Mouse (Mus musculus) testis, postnatal 14 days (tissue): Measurements from ENCODE around the gene Mdh1.

Experiments
- DNase-seq: peaks from one replicate; pipeline ENCODE4 v3.0.0; 2021; ENCODE audit warnings: low spot score

The Mdh1 gene

DNA sequence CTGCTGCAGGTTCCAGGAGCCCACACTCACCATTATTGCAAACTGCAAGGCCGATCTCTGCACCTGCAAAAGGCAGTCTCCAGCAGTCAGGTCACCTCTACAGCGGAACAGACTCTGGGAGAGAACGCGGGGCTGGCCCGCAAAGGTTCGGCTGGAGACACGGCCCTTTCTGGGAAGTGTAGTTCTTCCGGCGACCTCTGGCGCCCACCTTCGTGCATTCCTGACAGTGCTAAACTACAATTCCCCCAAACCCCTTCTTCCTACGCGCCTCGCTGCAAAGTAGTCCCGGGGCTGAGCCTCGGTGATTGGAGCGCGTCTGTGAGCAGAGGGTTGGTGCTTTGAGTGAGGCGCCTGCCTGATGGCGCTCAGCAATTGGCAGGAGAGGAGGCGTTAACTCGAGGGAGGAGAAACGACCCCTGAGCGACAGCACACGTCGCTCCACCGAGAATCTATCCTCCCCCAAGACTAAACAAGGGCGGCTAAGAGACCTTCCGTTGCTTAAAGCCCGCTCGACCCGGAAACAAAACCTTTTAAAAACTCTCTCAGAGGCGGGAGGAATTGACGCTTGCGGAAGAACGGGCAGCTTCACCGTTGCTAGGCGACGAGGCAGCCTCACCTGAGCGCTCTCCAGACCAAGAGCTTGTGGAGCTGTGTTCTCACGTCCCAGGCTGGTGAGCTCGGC, at the start of gene Mdh1, which contains the start of gene Wdpcp:
Mdh1 (minus strand) TSS at position 668 of the 682 bp plus-strand sequence.
Wdpcp (plus strand) TSS at position 536 of the 682 bp plus-strand sequence.
- peak; percentile 94 for DNase-seq

DNA sequence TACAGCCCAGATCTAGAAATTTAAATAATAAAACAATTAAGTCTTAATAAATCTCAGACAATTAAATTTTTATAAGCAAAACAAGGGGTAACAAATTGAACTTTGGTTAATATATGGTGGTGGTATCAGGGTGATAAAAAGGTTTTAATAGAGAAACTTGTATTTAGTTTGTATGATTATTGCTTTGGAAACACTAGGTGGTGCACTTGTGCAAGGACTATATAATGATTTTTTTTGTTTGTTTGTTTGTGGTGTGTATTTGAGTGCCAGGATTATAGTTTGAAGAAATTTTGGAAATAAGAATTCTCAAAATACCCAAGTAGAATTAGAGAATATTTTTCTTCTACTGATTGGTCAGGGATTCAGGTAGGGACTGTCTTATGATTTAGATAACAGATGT, 43.7 kb upstream of the Mdh1 start:
- no peak for DNase-seq

- DNase-seq = no peak
Measured at GRCm38 (mm10) chr11:21602497-21602896, 30.3 kb upstream of the Mdh1 start.

DNA sequence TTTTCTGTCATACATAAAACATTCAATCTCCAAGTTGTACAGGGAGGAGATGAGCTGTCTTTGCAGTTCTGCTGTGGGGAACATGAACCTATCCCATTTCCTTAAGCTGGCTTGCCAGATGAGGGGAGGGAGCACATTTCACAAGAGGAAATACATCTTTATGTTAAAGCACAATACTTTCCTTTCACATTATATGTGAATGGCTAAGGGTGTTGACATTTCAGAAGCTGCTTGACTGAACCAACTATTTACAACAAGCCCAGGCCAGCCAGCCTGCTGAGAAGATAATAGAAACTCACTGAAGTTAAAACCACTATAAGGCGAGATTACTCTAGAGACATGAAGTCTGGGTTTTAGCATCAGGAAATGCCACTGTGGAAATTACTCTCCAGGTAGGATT, 11.1 kb upstream of the Mdh1 start:
- DNase-seq = no peak

- no peak for DNase-seq
Measured at GRCm38 (mm10) chr11:21581472-21581871, 9.3 kb upstream of the Mdh1 start.

DNA sequence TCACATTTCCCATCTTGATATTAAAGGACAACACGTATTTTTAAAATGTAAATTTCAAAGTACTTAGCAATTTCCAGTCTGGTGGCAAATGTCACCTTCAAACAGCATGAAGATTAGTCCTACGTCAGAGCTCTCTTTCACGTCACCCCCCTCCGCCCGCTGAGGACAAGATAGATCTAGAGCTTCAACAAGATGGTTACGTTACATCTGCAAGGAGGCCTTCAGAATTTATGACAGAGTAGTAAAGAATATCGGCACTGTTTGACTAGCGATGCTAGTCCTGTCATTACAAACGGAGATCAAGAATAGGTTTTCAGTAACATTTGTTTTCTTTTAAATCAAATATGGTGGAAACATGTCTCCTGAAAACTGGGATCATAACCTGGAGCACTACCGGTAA, 1.2 kb downstream of the Mdh1 start:
- no peak for DNase-seq

- no peak for DNase-seq
Measured at GRCm38 (mm10) chr11:21570109-21570474, 2.1 kb downstream of the Mdh1 start.

DNA sequence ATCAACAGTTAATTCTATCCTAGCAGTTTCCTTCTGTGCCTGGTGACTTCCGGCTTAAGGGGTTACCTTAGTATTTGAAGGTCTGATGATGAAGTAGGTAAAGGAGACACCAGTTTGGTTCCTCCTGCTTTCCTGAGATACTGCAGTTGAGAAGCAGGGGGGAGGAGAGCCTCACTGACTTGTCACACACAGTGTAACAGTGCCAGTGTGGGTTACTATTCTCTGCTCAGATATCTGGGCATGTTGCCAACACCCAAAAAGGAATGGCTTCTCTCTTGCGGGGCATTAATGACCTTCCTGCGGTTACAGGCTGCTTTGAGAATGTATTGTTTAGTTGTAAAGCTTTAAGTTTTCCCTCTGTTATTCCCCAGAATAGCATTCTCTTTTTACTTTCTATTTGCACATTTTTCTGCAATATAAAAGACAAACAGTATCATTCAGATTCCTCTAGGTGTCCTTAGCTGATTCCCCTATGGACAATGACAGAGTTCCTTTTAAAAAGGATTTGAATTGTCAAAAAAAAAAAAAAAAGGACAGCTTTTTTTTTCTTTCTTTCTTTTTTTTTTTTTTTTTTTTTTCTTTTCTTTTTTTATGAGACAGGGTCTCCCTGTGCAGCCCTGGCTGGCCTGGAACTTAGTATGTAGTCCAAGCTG, 2.6 kb downstream of the Mdh1 start:
- peak; percentile 59 for DNase-seq

DNA sequence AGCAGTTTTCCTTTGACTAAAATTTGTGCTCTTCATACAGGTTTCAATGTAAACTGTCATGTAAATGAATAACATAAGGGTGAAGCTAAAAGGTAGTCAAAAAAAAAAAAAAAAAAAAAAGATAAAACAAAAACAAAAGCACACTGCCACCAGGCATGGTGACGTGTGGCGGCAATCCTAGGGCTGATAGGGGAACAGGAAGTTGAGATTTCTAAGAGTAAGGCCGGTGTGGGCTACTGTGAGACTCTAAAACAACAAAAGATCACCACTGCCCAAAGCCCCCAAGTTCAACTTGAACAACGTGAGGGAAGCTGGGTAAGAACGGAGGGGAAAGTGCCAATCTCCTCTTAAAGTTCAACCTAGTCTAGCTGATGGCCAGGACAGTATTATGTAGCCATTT, 3.2 kb downstream of the Mdh1 start:
- no peak for DNase-seq

DNA sequence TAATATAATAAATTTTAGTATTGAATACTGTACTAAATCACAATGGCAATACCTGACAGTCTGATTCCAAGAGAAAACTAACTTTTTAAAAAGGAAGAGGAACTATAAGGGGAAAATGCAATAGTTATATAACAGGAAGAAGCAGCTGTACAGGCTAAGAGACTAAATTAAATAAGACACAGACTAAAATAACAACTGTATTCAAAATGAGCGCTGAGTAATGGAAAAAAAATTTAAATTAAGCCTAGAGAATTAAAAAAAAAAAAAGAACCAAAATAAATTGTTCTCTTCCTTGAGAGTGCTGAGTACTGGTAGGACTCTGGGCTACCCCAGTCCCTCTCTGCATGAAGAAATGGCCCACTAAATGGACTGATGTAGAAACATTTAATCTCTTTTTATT, 4.4 kb downstream of the Mdh1 start:
- no peak for DNase-seq

DNA sequence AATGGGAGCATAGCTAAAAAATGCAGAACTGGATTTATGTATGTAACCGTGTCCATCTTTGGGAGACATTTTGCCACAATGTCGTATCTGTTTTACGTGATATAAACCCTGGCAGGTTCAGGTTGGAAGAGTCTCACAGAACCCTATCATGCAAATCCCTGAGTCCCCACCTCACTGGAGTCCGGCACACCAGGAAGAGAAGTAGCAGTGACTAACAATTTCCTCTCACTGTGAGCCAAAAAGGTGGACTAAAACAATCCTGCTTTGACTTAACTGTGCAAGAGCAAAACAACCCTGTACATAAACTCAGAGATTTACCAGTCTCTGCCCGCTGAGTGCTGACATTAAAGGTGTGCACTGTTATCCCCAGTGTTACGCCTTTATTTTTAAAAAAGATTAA, 5.2 kb downstream of the Mdh1 start:
- DNase-seq = no peak

DNA sequence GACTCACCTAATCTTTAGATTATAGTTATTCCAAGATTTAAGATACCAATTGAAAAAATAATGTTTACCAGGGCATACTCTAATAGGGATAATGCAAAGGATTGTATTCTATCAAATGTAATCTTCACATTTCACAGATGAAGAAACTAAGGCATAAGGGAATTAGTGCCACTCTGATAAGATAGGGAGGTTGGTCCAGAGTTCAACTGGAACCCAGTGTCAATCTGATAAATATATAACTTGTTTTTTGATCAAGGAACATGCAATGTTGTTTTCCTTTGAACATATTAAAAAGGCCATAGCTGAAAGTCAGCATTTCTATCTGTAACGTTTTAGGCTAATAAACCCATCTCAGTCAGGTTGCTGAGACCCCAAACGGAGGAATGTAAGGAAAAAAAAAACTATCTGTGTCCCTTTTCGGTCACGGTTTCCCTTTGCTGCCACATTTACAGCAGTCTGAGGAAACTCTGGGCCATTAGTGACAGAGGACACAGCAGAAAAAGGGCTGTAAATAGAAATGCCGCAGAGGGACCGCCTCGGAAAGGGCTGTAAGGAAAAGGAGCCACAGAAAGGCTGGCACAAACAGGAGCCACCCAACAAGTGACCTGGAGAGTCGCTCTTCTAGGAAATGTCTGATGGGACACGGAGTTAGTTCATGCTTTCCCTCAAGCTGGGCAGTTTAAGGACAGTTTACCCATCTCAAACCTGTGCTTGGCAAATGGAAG, 7.3 kb downstream of the Mdh1 start:
- no peak for DNase-seq

- DNase-seq = no peak
Measured at GRCm38 (mm10) chr11:21563617-21564325, 8.4 kb downstream of the Mdh1 start.

DNA sequence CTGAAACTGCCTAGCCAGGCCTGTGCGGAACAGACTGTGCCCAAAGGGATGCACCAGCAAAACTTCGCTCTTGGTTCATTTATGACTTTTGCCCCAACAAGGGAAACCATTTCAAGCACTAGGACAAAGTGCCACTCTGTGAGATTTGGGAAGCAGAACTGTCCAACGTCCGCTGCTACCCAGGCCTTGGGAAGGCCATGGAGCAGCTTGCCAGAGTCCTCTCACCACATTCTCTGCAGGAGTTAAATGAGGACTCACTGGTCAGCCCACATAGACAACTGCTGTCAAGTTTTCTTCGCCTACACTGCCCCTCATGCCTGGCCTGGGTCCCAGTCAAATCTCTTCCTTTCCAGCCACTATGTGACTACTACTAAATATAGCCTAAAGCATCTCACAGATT, 10.8 kb downstream of the Mdh1 start:
- DNase-seq = no peak

GRCm38 (mm10) chr11:21559727-21560126, 12.4 kb downstream of the Mdh1 start:
- no peak for DNase-seq

GRCm38 (mm10) chr11:21552049-21552448, 20.1 kb downstream of the Mdh1 start:
- no peak for DNase-seq

- no peak for DNase-seq
Measured at GRCm38 (mm10) chr11:21550222-21551173, 21.7 kb downstream of the Mdh1 start.

DNA sequence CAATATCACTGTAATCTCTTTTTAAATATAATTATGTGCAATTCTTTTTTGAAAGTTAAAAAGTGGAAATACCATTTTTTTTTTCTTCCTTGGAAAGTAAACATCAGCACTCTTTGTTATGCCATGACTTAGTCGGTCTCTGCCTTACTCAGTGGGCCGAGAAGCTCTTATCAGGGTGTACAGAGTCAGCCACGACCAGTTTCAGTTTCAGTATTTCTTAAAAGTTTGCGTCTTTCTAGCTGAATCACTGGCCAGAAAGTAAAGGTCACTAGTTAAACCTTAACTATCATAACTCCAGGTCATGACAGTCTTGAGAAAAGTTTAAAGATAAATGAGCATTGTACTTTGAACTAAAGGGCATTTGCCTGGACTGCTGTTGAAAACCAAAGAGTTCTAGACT, 22.4 kb downstream of the Mdh1 start:
- DNase-seq = no peak

DNA sequence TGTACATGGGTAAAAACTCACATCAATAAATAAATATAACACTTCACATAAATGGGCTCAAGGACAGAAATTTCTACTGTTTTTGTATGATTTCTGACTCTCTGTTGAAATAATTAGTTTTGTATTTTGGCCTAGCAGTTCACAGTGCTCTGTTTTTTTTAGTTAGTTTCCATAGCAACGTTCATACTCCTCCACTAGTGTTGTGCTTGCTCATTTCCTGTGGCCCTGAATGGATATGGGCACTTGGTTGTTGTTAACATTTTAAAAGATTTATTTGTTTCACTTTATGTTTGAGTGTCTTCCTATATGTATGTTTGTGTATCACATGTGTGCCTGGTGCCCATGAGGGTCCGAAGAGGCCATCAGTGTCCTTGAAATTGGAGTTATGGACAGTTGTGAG, 23.1 kb downstream of the Mdh1 start:
- DNase-seq = no peak

GRCm38 (mm10) chr11:21547518-21547917, 24.6 kb downstream of the Mdh1 start:
- no peak for DNase-seq

GRCm38 (mm10) chr11:21546671-21547070, 25.5 kb downstream of the Mdh1 start:
- no peak for DNase-seq
